Mouse (Mus musculus): ENCODE results near the gene Islr. TPM values are rescaled to one million over a fixed set of nuclear protein-coding genes. Genes with fewer than 3 reads are reported as not detected.
A peak's percentile ranks its signal among the peaks of the same experiment; 100 is the strongest.

Islr gene
- polyA plus RNA-seq, 1 experiment from 2014 or later = 13.5 TPM

GRCm38 (mm10) chr9:58228777-58229466 lies 24.8 kb upstream of the Islr start:
- Histone ChIP-seq H3K4me2 (ENCODE audit: low read length) (no peak overlapping the region), H3K9me3 (replicated peaks; ENCODE audit: control insufficient read depth, low read length) (no peaks in the 10 kb centered on the region), H3K36me3 (ENCODE audit: control insufficient read depth, insufficient read depth, low read length) (peaks cover 24% of the 10 kb centered on the region), H3K27ac (ENCODE audit: low read depth, low read length) (no peak overlapping the region), H3K4me3 (ENCODE audit: low read depth, low read length) (no peak overlapping the region), H3K27me3 (replicated peaks; ENCODE audit: control insufficient read depth, insufficient read depth, low read length) (no peaks in the 10 kb centered on the region), H3K4me1 (ENCODE audit: control insufficient read depth, insufficient read depth, low read length) (no peaks in the 10 kb centered on the region), H3K9ac (ENCODE audit: low read length) (no peak overlapping the region)
- DNase-seq (ENCODE audit: low spot score) (no peak), ATAC-seq (no peak)
- 94% methylated on average over 9 of the region's 9 CpGs for WGBS

GRCm38 (mm10) chr9:58225915-58226913 lies 22.1 kb upstream of the Islr start:
- Histone ChIP-seq H3K27ac (ENCODE audit: low read depth, low read length) (no peak overlapping the region), H3K4me3 (ENCODE audit: low read depth, low read length) (no peak overlapping the region), H3K27me3 (replicated peaks; ENCODE audit: control insufficient read depth, insufficient read depth, low read length) (no peaks in the 10 kb centered on the region), H3K36me3 (ENCODE audit: control insufficient read depth, insufficient read depth, low read length) (peaks cover 24% of the 10 kb centered on the region), H3K9me3 (replicated peaks; ENCODE audit: control insufficient read depth, low read length) (no peaks in the 10 kb centered on the region), H3K4me2 (ENCODE audit: low read length) (no peak overlapping the region), H3K4me1 (ENCODE audit: control insufficient read depth, insufficient read depth, low read length) (no peaks in the 10 kb centered on the region), H3K9ac (ENCODE audit: low read length) (no peak overlapping the region)
- DNase-seq (ENCODE audit: low spot score) = no peak
- no peak for ATAC-seq
- WGBS = 69% methylated on average over 9 of the region's 9 CpGs

- Histone ChIP-seq H3K27ac (ENCODE audit: low read depth, low read length) (no peak overlapping the region), H3K36me3 (ENCODE audit: control insufficient read depth, insufficient read depth, low read length) (peaks cover 19% of the 10 kb centered on the region), H3K4me1 (ENCODE audit: control insufficient read depth, insufficient read depth, low read length) (no peaks in the 10 kb centered on the region), H3K9ac (ENCODE audit: low read length) (no peak overlapping the region), H3K4me3 (ENCODE audit: low read depth, low read length) (no peak overlapping the region), H3K9me3 (replicated peaks; ENCODE audit: control insufficient read depth, low read length) (no peaks in the 10 kb centered on the region), H3K27me3 (replicated peaks; ENCODE audit: control insufficient read depth, insufficient read depth, low read length) (no peaks in the 10 kb centered on the region), H3K4me2 (ENCODE audit: low read length) (no peak overlapping the region)
- WGBS = 86% methylated on average over 2 of the region's 2 CpGs
- DNase-seq (ENCODE audit: low spot score) (no peak), ATAC-seq (no peak)
Observed at GRCm38 (mm10) chr9:58224356-58224755, 20.2 kb upstream of the Islr start.

- no peak overlapping the region for H3K4me3 ChIP-seq (ENCODE audit: low read depth, low read length)
- ATAC-seq (no peak), DNase-seq (ENCODE audit: low spot score) (peak; percentile 58)
- H3K27ac ChIP-seq (ENCODE audit: low read depth, low read length) = no peak overlapping the region
- H3K9me3 ChIP-seq (replicated peaks; ENCODE audit: control insufficient read depth, low read length) = no peaks in the 10 kb centered on the region
- H3K36me3 ChIP-seq (ENCODE audit: control insufficient read depth, insufficient read depth, low read length) = no peaks in the 10 kb centered on the region
- H3K27me3 ChIP-seq (replicated peaks; ENCODE audit: control insufficient read depth, insufficient read depth, low read length) = no peaks in the 10 kb centered on the region
- H3K9ac ChIP-seq (ENCODE audit: low read length) = no peak overlapping the region
- H3K4me1 ChIP-seq (ENCODE audit: control insufficient read depth, insufficient read depth, low read length) = no peaks in the 10 kb centered on the region
- no peak overlapping the region for H3K4me2 ChIP-seq (ENCODE audit: low read length)
- 72% methylated on average over 24 of the region's 24 CpGs for WGBS
Observed at GRCm38 (mm10) chr9:58220218-58220903, 16.3 kb upstream of the Islr start.

- WGBS = 97% methylated on average over 3 of the region's 3 CpGs
- Histone ChIP-seq H3K4me1 (ENCODE audit: control insufficient read depth, insufficient read depth, low read length) (no peaks in the 10 kb centered on the region), H3K4me3 (ENCODE audit: low read depth, low read length) (no peak overlapping the region), H3K9me3 (replicated peaks; ENCODE audit: control insufficient read depth, low read length) (no peaks in the 10 kb centered on the region), H3K27me3 (replicated peaks; ENCODE audit: control insufficient read depth, insufficient read depth, low read length) (no peaks in the 10 kb centered on the region), H3K36me3 (ENCODE audit: control insufficient read depth, insufficient read depth, low read length) (no peaks in the 10 kb centered on the region), H3K4me2 (ENCODE audit: low read length) (no peak overlapping the region), H3K9ac (ENCODE audit: low read length) (no peak overlapping the region), H3K27ac (ENCODE audit: low read depth, low read length) (no peak overlapping the region)
- ATAC-seq (no peak), DNase-seq (ENCODE audit: low spot score) (no peak)
Observed at GRCm38 (mm10) chr9:58218539-58218938, 14.4 kb upstream of the Islr start.

- no peak overlapping the region for H3K4me3 ChIP-seq (ENCODE audit: low read depth, low read length)
- WGBS = 33% methylated on average over 6 of the region's 6 CpGs
- peak; percentile 68 for DNase-seq (ENCODE audit: low spot score)
- no peaks in the 10 kb centered on the region for H3K36me3 ChIP-seq (ENCODE audit: control insufficient read depth, insufficient read depth, low read length)
- H3K4me1 ChIP-seq (ENCODE audit: control insufficient read depth, insufficient read depth, low read length) = no peaks in the 10 kb centered on the region
- no peaks in the 10 kb centered on the region for H3K27me3 ChIP-seq (replicated peaks; ENCODE audit: control insufficient read depth, insufficient read depth, low read length)
- H3K9ac ChIP-seq (ENCODE audit: low read length) = no peak overlapping the region; the same call in 1 of the 2 replicates
- ATAC-seq = peak; percentile 77
- H3K4me2 ChIP-seq (ENCODE audit: low read length) = no peak overlapping the region
- no peak overlapping the region for H3K27ac ChIP-seq (ENCODE audit: low read depth, low read length)
- H3K9me3 ChIP-seq (replicated peaks; ENCODE audit: control insufficient read depth, low read length) = no peaks in the 10 kb centered on the region
Observed at GRCm38 (mm10) chr9:58216402-58216801, 12.3 kb upstream of the Islr start.

- Histone ChIP-seq H3K27me3 (replicated peaks; ENCODE audit: control insufficient read depth, insufficient read depth, low read length) (no peaks in the 10 kb centered on the region), H3K9ac (ENCODE audit: low read length) (no peak overlapping the region), H3K4me3 (ENCODE audit: low read depth, low read length) (no peak overlapping the region), H3K9me3 (replicated peaks; ENCODE audit: control insufficient read depth, low read length) (no peaks in the 10 kb centered on the region), H3K36me3 (ENCODE audit: control insufficient read depth, insufficient read depth, low read length) (no peaks in the 10 kb centered on the region), H3K27ac (ENCODE audit: low read depth, low read length) (no peak overlapping the region), H3K4me1 (ENCODE audit: control insufficient read depth, insufficient read depth, low read length) (no peaks in the 10 kb centered on the region), H3K4me2 (ENCODE audit: low read length) (no peak overlapping the region)
- 67% methylated on average over 8 of the region's 8 CpGs for WGBS
- no peak for DNase-seq (ENCODE audit: low spot score)
- ATAC-seq = no peak
Observed at GRCm38 (mm10) chr9:58214519-58215180, 10.5 kb upstream of the Islr start.

GRCm38 (mm10) chr9:58213865-58214264 lies 9.8 kb upstream of the Islr start:
- no peaks in the 10 kb centered on the region for H3K9me3 ChIP-seq (replicated peaks; ENCODE audit: control insufficient read depth, low read length)
- no peak for ATAC-seq
- no peak overlapping the region for H3K4me2 ChIP-seq (ENCODE audit: low read length)
- H3K27me3 ChIP-seq (replicated peaks; ENCODE audit: control insufficient read depth, insufficient read depth, low read length) = no peaks in the 10 kb centered on the region
- H3K36me3 ChIP-seq (ENCODE audit: control insufficient read depth, insufficient read depth, low read length) = no peaks in the 10 kb centered on the region
- no peak overlapping the region for H3K9ac ChIP-seq (ENCODE audit: low read length)
- no peak overlapping the region for H3K27ac ChIP-seq (ENCODE audit: low read depth, low read length)
- no peaks in the 10 kb centered on the region for H3K4me1 ChIP-seq (ENCODE audit: control insufficient read depth, insufficient read depth, low read length)
- H3K4me3 ChIP-seq (ENCODE audit: low read depth, low read length) = no peak overlapping the region
- DNase-seq (ENCODE audit: low spot score) = no peak
- WGBS = 46% methylated on average over 5 of the region's 5 CpGs
